Mouse (Mus musculus): Measurements from ENCODE around the gene Taf8.
A peak's percentile ranks its signal among the peaks of the same experiment; 100 is the strongest.

Taf8 gene

DNA sequence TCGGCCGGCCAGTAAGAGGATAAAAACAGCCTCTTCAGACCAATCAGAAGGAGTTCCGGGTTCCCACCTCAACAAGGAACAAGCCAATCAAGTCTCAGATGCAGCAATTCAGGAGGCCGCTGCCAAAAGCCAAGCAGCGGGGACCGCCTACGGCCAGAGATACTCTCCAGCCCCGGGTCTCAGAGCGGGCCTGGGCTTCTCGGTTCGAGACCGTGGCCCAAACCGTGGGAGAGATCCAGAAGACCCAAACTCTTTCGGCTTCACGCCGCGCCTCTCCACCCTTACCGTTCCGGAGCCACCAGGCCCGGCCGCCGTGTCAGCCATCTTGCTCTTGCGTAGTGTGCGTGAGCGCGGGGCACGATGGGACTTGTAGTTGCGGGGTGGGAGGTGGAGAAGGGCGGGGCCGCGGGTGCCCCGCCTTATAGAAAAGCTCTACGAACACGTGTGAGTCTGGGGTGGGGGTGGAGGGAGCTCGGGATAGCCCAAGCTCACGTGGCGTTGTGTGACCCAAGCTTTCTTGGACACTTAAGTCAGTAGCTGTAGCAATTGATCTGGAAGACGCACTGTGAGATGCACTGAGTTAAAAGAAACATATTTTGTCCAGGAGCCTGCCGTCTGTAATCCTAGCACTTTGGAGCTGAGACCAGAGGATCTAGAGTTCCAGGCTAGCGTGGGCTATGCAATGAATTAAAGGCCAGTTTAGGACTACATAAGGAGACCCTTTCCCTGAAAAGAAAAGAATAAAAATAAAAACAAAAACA lies at the start of gene Taf8:
Taf8 (minus strand) TSS at position 347 of the 761 bp plus-strand sequence.
- DNase-seq (ENCODE audit: low spot score), result peak; percentile 99

DNA sequence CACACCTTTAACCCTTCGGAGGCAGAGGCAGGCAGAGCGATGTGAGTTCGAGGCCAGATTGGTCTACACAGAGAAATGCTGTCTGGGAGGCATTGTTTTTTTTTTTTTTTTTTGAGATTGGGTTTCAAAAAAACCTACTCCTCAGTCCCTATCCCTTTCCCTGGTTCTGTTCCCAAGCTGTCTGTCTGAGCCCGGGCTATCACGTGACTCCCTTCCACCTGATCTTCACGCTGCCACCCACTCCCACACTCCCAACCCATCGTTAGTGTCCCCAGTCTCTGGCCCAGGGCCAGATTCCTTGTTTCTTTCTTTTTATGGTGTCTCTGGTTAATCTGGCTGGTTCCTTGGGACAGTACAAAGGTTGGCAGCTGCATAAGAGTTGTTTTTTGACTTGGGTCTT lies 49.0 kb upstream of the Taf8 start:
- DNase-seq (ENCODE audit: low spot score), result no peak

DNA sequence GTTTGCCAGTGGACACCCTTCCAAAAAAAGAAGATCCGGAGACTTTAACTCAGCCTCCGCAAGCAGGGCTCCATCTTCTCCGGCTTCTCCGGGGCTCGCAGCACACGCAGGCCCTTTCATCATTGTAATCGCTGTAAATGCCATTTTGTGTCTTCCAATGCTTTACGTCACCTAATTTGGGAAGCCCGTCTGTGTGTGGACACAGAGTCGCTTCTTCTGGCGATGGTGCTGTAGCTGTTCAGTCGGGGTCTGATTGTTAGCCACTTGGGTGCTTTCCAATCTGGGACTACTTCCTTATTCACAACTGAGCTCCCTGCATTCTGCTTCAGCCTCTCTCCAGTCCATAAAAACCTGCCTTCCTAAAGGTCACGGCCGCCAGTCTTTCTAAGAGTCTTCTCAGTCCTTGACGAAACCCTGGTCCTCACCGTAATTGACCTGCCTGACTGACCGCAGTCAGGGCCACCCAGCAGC lies 43.8 kb upstream of the Taf8 start:
- no peak for DNase-seq (ENCODE audit: low spot score)

DNA sequence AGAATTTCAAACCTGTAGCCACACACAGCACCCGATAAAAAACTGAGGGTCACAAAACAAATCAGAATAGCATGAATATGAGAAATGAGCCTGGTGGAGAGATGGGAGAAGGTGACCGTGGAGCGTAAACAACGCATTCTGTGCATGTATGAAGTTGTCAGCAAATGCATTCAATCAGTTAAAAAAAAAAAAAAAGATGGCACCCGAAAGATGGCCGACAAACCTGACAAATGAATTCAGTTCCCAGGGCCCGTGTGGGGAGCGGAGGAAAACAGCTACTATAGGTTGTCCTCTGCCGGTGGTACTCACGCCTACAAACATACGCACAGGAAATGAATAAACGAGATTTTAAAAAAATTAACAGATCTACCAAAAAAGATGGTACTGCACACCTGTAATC lies 43.1 kb upstream of the Taf8 start:
- no peak for DNase-seq (ENCODE audit: low spot score)

DNA sequence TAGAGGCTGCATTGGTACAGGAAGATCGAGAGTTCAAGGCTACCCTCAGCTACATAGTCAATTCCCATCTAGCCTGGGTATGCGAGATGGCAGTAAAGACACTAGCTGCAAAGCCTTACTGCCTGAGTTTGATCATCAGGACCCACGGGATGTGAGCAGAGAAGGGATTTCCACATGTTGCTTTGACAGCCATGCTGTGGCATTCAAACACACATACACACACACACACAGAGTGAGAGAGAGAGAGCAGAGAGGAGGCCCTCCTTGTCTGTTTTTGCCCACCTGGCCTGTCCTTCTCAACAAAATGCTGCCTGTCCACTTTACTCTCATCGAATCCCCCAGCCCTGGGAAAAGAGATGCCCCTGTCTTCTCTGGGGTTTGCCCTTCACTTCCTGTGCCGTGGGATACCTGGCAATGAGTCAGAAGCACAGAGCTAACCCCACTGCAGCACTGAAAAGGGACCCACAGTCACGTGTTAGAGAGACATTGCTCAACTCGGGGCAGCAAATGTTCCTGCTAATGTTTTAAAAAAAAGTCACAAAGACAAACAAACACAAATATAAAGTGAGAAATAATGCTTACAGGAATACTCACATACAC lies 41.1 kb upstream of the Taf8 start:
- no peak for DNase-seq (ENCODE audit: low spot score)

DNA sequence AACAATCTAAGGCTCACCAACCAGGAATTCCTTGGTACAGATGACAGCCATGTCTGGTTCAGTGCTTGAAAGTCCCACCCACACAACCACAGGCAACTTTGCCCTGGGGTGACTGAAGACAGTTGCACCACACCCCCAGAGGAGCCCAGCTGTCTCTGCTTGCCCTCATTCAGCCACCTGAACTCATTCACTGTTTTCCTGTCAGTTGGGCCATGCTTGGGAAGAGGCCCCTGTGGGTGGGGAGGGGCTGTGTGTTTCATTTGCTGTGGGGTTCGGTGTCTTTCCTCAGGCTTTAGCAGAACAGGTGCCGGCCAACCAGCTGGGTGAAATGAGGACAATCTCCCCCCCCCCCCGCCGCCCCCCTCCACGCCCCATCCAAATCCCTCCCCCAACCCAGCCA lies 40.0 kb upstream of the Taf8 start:
- no peak for DNase-seq (ENCODE audit: low spot score)

DNA sequence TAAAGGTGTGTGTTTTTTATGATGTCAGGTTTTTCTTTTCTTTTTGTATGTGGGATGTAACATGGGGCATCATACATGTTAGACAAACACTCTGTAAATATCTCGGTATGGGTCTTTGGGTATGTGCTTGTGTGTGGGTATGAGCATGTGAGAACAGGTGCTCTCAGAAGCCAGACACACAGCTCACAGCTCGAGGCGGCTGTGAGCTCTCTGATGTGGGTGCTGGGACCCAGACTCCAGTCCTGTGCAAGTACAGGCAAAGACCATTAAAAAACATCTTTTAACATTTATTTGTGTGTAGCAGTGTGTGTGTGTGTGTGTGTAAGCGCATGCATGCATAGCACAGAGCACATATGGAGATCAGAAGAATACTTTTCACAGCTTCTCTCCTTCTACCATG lies 37.0 kb upstream of the Taf8 start:
- no peak for DNase-seq (ENCODE audit: low spot score)

DNA sequence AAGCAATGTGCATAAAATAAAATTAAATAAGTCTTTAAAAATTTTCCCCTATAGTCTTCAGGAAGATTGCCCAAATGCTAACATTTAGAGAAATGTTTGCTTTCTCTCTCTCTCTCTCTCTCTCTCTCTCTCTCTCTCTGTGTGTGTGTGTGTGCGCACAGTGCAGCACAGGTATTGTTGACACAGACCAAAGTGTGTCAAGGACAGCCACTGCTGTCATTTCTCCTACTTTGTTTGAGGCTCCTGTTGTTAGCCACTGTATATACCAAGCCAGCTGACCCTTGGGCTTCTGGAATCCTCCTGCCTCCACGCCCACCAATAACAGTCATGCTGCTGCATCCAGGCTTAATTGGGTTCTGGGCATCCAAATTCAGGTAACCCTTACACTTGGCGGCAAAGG lies 36.0 kb upstream of the Taf8 start:
- no peak for DNase-seq (ENCODE audit: low spot score)

DNA sequence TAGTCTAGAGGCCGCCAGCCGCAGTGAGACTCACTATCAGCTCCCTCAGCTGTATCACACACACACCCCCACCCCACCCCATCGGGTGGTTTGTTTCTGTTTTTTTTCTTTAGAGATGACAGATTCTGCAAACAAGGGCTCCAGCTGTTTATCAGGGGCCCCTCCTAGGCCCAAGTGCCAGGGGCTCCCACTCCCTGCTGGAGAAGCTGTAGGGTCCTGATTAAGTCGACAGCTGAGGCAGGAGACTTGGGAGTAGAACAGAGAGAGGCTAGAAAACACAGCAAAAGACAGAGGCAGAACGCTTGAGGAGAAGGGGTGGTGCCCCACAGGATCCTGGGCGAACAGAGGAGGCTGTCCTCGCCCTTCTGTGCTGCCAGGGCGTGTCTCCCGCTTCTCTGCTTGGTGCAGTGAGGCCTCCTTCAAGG lies 33.7 kb upstream of the Taf8 start:
- DNase-seq (ENCODE audit: low spot score), result peak; percentile 56

DNA sequence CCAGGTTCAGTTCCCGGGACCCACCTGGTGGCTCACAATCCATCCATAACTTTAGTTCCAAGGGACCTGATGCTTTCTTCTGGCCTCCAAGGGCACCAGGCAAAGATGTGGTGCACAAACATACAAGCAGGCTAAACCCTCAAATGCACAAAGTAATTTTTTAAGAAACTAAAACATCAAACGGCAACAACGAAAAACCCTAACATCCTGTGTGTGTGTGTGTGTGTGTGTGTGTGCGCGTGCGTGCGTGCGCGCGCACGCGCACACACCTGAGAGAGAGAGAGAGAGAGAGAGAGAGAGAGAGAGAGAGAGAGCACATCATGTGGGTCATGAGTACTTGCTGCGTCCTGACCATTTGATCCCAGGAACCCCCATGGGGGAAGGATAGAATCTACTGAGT lies 31.6 kb upstream of the Taf8 start:
- DNase-seq (ENCODE audit: low spot score), result no peak

DNA sequence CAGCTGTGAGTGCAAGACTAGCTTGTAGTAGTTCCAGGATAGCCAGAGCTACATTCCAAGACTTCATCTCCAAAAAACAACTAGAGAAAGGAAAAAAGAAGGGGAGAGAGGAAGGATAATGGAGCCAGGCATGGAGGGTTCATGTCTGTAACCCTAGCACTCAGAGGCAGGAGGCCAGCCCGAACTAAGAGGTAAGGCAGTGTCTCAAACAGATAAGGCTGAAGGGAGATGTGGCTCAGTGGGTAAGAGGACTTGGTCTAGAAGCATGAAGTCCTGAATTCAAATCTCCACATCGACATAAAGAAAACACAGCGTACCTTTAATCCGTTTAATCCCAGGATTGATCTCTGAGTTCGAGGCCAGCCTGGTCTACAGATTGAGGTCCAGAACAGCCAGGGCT lies 30.3 kb upstream of the Taf8 start:
- DNase-seq (ENCODE audit: low spot score), result no peak

DNA sequence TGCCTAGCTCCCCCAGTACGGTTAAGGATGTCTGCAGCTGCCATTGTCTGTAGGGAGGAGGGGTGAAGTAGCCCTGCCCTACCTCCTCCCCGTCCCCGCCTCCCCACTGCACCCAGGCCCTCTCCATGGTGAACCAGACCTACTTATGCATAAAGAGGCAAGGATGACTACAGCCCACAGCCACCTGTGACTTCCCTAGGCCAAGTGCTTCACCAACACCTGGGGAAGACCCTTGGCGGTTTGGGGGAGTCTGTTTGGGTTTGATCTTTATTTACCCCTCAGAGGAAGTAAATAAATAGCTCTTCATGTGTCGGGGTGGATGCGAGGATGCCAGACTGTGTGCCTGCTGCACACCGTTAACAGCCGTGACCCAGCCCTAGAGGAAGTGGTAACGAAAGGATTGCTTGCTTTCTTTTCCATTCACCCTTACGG lies 29.3 kb upstream of the Taf8 start:
- no peak for DNase-seq (ENCODE audit: low spot score)

DNA sequence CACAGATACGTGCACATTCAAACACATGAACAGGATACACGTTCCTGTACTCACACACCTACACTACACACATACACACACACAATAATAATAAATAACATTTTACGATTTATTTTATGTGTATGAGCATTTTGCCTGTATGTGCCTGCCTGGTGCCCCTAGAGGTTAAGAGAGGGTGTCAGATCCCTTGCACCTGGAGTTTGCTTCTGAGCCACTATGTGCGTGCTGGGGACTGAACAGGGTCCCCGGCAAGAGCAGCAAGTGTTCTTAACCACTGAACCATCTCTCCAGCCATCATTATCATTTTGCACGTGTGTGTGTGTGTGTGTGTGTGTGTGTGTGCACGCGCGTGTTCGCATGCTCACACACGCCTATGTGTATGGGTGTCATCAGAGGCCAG lies 27.5 kb upstream of the Taf8 start:
- no peak for DNase-seq (ENCODE audit: low spot score)

DNA sequence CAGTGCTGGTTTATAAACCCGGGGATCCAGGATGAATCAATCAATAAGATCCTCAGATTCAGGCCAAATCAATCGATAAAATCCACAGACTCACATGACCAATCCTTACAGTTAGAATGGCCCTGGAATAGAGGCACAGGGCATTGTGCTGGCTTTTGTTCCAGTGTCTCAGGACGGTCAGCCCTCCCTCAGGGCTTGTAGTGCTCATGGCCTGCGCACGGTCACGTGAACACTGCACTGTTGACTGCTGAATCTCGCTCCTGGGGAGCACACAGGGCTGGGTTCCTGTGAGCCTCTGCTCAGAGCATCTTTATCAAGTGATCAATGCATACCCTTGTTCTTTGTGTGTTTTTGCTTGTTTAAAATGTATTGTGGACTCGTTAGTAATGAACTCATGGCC lies 26.8 kb upstream of the Taf8 start:
- no peak for DNase-seq (ENCODE audit: low spot score)

DNA sequence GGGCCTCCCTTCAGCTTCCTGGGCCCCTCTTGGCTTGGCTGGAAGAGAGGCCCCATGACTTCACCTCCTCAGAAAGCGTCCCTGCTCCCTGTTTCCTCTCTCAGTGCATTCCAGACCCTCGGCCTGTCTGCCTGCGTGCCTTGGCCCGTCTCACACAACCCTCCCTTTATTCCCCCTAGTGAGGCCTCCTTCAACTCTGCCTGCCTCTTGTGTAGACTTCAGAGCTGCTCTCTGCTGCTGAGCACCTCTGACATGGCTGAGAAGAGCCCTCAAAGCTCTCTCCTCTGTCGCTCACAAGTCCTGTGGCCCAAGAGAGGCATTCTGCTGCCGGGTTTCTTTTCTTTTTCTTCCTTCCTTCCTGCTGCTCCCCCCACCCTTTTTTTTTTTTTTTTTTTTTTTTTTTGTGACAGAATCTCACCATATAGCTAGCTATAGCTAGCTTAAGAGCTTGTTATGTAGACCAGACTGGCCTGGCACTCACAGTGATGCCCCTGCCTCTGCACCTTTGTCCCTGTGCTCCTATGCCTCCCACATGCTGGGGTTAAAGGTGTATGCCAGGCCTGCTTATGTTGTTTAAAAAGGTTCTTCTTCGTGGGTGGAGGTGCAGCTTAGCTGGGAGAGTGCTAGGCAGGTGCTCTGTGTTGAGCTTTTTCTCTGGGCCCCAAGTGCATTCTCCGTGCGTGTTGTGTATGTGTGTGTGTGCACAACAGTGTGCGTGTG lies 25.6 kb upstream of the Taf8 start:
- peak; percentile 53 for DNase-seq (ENCODE audit: low spot score)

DNA sequence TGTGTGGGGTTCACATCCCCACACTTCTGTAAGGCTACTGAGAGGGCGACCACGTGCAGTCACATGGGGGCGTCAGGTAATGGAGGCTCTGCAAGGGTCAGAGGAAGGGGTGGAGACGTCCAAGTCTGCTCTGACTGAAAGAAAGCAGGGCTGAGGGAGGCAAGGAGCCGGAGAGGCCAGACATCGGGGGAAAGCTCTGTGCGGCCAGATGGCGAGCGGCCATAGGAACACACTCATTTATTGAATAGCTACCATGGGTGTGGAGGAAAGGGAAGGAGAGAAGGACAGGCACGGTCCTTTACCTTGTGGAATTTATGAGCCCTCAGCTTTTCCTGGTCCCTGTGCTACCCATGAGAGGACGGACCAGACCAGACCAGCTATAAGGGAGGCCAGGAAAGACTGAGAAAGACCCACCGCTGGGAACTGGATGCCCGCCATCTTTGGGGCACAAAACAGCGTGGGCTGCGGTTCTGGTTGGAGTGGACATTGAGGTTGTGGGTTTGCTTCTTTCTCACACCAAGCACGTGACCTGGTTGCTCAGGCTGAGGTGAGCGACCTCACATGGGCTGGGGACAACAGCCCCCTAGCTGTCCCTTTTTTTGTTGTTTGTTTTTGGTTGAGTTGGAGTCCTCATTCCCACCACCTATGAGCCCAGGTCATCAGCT lies 24.9 kb upstream of the Taf8 start:
- no peak for DNase-seq (ENCODE audit: low spot score)

DNA sequence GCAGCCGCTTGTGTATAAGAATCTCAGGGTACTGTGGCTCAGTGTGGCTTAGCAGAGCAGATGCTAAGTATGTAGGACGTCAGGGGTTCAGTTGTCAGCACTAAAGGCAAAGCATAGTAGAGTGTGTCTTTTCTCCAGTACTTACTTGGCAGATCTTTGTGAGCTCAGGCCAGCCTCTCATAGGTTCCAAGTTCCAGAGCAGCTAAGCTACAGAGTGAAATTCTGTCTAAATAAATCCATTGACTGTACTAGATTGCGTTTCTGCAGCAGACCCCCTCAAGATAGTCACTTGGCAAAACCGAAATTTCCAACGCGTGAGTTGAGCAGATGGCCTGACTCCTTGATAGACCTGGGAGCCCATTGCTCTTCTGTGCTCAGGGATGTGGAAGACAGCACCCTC lies 22.9 kb upstream of the Taf8 start:
- no peak for DNase-seq (ENCODE audit: low spot score)

DNA sequence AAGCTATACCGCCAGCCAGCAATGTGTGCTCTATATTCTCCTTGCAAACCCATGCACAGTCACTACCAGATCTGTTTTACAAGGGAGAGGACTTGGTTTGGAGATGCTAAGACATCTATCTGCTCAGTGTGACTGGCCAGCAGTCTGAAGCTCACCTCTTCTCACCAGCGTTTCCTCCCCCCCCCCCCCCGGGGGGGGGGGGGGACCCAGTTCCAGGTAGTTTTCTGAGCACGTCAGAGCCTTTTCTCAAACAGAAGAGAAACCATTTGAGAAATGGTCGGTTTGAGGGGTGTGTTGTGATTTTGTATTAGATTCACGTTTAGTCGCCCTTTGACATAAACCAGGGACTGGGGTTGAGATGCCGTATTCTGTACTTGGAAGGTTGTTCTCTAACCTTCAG lies 22.0 kb upstream of the Taf8 start:
- DNase-seq (ENCODE audit: low spot score), result no peak

DNA sequence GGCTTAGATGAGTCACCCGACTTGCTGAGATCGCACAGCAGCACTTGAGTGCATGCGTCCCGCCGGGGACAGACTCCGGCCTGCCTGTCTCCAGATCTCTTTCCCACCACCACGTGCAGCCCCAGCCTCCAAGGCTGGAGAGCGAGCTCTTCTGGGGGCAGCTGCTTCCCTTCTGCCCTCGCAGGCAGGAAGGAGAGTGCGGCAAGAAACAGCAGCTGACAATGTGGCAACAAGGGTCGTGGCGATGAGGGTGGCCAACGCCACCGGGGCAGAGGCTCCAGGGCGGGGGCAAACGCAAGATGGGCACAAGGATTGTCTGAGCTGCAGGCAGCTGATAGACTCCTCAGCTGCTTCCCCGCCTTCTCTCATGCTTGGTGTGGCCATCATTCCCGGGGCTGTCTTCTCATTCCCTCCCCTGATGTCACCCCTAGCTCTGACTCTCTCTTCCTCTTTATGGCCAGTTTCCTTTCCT lies 21.2 kb upstream of the Taf8 start:
- DNase-seq (ENCODE audit: low spot score), result peak; percentile 47

DNA sequence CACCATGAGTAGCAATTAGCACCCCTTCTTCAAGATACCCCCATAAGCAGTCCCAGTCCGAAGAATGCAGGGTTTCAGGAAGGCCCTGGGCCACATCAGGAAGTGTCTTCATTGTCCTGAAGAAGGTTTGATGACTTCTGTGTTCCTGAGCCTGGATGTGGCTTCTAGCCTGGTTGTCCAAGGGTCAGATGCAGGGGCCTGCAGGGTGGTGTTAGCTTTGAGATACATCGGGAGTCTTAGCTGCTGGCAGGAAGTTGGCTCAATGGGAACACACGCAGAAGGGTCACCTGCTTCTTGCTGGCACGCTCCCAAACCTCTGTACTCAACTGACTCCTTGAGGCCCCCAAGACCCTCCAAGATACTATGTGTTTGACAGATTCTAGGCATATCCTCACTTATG lies 20.4 kb upstream of the Taf8 start:
- DNase-seq (ENCODE audit: low spot score), result no peak

DNA sequence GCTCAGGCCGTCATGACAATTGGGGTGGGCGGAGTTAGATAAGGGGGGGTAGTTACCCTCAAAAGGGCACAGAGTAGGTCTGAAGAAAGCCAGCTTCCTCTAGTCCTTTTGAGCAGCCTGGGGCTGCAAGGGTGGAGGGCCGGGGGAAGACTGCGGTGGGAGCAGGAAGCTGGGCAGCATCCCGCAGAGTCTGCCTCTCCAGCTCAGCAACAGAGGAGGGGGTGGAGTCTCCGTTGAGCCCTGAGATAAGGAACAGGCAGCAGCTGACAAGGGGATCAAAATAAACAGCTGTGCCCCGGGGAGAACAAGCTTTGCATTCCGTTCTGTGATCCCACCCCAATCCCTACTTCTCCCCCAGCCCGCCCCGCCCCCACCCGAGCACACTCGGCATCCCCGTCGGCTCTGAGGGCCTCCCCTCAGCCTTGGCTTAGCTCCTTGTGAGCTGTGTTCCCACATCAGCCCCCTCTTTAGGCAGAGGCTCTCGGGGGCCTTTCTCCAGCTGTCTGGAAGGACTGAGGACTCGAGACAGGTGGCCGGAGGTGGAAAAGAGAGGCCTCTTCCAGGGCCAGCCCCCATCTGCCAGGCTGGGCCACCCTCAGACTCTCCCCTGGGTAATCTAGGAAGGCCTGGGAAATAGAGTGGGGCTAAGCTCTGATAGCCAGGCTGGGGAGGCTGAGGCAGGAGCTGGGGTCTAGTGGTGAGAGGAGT lies 19.6 kb upstream of the Taf8 start:
- DNase-seq (ENCODE audit: low spot score), result peak; percentile 91

DNA sequence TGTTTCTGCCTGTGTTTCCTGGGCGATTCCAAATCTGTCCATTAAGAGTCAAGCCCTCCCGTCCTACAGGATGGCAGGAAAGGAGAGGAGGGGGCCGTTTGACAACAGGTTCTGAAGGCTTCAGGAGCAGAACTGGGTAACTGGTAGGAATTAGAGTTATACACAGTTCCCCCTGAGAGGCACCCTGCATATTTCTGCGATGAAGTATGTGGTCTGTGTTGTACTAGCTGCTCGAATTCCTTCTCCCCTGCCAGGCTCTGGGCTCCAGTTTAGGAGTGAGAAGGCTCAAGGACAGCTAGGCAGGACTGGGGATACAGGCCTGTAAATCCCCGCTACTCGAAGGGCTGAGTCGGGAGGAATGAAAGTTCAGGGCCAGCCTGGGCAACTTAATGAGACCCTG lies 16.1 kb upstream of the Taf8 start:
- DNase-seq (ENCODE audit: low spot score), result peak; percentile 43

Measured in yolk sac, embryonic 10.5 days (tissue).